Mouse (Mus musculus) 3T3-L1 (cell line): ENCODE data around the gene Kntc1.
"Not testable (repeated sequence)": the region's sequence is repeated elsewhere in the genome, so short reads cannot be mapped to it uniquely, and the experiment has no call there.

ENCODE experiments used
- DNase-seq: peaks from one replicate; pipeline ENCODE4 v3.0.0-alpha.2; 2015; ENCODE audit warnings: low read depth, low spot score

Kntc1 gene

GRCm38 (mm10) chr5:123749065-123750064, at the start of gene Kntc1, which contains the start of gene Rsrc2:
Kntc1 (plus strand) TSS chr5:123749716.
Rsrc2 (minus strand) TSS chr5:123749414.
- peak; percentile 100 for DNase-seq

DNA sequence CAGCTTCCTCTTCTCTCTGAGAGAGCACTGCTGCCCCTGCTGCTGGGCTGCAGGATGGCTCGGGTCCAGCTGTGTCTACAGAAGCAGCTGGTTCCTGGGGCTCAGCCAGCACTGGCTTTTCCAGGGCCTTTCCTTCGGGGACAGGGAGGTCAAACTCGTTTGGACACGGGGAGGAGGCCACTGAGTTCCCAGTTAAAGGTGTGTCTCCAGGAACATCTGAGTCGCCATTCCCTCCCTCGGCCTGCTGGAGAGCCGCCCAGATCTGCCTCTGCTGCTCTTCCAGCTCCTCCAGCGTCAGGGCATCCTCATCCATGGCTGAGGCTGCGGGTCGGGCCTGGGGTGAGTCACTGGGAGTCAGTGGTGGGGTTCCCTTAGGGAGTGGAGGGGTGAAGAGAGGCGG, 48.9 kb upstream of the Kntc1 start:
- peak; percentile 88 for DNase-seq

DNA sequence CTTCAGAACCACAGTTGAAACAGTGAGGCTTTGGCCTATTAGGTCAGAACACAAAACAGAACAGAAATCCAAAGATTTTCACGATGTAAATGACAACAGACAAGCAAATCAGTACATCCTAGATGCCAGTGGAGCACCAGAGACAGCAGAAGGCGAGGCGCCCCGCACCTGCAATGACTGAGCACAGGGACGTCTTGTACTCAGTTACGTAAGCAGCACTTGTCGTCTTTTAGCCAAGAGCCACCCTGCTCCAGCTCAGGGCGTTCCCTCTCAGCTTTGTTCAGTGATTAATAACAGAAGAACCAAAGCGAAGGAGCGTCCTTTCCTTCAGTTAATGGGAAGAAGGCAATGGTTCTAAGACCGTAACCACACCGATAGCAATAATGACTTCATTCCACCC, 40.9 kb upstream of the Kntc1 start:
- DNase-seq, result no peak

- DNase-seq, result no peak
Measured at GRCm38 (mm10) chr5:123709571-123709970, 39.9 kb upstream of the Kntc1 start.

GRCm38 (mm10) chr5:123713782-123714181, 35.7 kb upstream of the Kntc1 start:
- DNase-seq, result no peak

GRCm38 (mm10) chr5:123714622-123715021, 34.9 kb upstream of the Kntc1 start:
- no peak for DNase-seq

GRCm38 (mm10) chr5:123720328-123721311, 28.9 kb upstream of the Kntc1 start, which contains the start of gene Zcchc8:
Zcchc8 (minus strand) TSS chr5:123721100.
- peak; percentile 99 for DNase-seq

GRCm38 (mm10) chr5:123723816-123724215, 25.7 kb upstream of the Kntc1 start:
- not testable (repeated sequence) for DNase-seq

DNA sequence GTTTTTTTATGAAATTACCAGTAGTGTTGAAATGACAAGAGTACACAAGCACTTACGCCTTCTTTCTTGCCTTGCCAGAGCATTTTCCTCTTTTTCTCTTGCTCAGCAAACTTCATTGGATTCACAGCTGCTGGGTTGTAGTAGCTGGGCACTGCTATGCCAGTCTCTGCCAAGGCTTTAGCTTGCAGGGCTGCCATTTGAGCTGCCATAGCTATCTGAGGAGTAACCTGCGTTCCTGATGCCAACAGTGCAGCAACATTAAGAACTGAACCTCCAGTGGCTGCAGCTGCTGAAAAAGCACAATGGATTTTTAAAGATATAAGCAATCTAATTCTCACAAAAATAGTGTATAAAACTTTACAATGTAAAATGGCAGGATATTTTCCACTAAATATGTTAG, 18.5 kb upstream of the Kntc1 start:
- DNase-seq, result no peak

DNA sequence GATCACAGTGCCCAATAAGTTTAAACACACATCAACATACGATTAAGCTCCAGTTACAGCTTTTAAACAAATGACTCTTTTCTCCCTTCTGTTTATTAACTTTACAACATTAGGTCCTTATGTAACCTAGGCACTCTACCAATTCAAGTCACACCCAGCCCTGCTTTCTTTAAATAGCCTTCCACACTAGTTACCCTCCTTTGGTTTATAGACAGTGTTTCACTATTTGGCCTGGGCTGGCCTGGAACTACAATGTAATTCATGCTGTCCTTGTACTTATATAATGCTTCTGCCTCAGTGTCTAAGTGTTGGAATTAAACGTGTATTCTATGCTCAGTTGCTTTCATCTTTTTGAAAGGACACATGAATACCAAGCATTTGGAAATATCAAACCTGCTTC, 5.2 kb upstream of the Kntc1 start:
- DNase-seq, result no peak

- peak; percentile 65 for DNase-seq
Measured at GRCm38 (mm10) chr5:123746253-123746652, 3.3 kb upstream of the Kntc1 start.

- DNase-seq, result peak; percentile 20
Measured at GRCm38 (mm10) chr5:123747604-123748003, 1.9 kb upstream of the Kntc1 start.

GRCm38 (mm10) chr5:123748339-123749064, 1.0 kb upstream of the Kntc1 start:
- DNase-seq, result peak; percentile 24

DNA sequence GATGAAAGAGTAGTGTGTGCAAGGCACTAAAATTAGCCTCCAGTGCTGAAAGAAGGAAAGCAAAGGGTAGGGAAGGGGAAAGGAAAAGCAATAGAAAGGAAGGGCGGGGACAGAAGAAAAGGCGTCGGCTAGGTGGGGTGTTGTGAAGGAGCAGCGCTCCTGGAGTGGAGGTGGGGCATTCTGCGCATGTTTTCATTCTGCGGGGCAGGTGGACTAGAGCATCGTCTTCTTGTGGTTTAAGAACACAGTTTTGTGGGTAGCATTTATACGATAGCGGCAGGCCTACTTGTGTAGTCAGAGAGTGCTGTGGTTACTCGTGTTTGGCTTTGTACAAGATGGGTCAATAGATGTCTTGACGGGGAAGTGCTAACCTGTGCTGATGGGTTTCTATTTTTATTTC, 16.0 kb downstream of the Kntc1 start:
- DNase-seq, result no peak

GRCm38 (mm10) chr5:123766455-123766854, 16.9 kb downstream of the Kntc1 start:
- not testable (repeated sequence) for DNase-seq

DNA sequence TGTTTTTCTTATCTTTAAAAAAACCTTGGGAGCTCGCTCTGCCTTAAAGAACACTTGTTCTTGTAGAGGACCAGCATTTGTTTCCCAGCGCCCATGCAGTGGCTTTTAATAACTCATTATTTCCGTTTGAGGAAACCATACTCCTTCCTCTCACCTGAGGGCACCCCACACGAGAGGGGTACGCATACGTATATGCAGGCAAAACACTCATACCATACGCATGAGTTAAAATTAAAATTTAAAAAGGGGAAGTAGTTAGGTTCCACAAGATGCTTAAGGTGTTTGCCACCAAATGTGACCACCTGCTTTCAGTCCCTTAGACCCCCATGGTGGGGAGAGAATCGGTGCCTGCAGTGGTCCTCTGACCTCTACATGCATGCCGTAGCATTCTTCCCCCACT, 23.9 kb downstream of the Kntc1 start:
- DNase-seq, result no peak

DNA sequence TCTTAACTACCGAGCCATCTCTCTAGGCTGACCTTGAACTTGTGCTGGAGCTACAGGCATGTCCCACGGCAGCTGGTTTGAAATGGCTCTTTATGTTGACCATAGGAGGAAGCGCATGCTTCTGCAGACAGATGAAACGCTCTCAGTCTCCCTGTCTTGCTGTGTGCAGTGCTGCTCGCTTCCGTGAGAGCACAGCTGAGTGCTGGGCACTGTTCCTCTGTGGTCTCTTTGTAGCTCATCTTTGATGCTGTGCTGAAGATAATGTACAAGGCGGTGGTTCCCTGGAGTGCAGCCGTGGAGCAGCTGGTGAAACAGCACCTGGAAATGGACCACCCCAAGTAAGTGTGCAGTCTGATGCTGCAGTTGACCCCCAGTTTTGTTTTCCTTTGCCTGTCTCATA, 31.2 kb downstream of the Kntc1 start:
- no peak for DNase-seq

- DNase-seq, result no peak
Measured at GRCm38 (mm10) chr5:123781864-123782263, 32.3 kb downstream of the Kntc1 start.

DNA sequence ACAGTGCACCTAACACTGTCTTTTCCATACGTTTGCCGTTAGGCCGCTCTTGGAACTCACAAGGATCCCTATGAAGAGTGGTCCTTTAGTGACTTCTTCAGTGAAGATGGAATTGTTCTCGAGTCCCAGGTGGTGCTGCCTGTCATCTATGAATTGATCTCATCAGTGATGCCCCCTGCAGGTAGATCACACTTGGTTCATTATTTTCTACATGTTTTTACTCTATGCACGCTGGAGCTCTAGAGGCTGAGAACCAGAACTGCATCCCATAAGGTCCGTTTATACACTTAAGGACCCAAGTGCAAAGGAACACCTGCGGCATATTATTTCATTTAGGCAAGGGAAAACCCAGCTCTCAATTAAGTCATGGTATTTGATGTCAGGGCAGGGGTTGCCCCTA, 39.5 kb downstream of the Kntc1 start:
- no peak for DNase-seq

- no peak for DNase-seq
Measured at GRCm38 (mm10) chr5:123793081-123793480, 43.6 kb downstream of the Kntc1 start.

DNA sequence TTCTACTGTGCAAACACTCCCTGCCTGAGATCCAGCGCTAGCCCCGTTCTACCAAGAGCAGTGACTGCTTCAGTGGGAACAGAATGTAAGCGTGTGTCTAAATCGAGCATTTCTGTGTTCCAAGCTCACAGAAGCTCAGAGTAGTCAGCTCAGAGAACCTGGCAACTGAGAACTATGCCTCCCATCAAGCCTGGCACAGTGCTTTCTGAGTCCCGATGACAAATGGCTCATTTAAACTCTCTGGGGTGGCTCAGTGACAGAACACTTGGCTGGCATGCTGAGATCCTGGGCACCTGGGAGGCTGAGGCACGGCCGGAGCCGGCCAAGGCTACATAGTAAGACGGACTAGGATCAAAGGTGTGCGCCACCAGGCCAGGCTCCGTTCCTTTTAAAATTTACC, 56.8 kb downstream of the Kntc1 start:
- no peak for DNase-seq
